Mouse (Mus musculus) hindbrain, embryonic 10.5 days (tissue): ENCODE data around the gene Slc8a3. TPM values are rescaled to one million over a fixed set of nuclear protein-coding genes. Genes with fewer than 3 reads are reported as not detected.

Experiments used
- DNase-seq: peaks from one replicate; pipeline ENCODE4 v3.0.0-alpha.2; 2017; ENCODE audit warnings: low spot score
- H3K27ac ChIP-seq: fragments of 300-500 bp; sonication (generic); 2 replicates; pipeline ENCODE4 v1.5.1; 2016; ENCODE audit warnings: mild to moderate bottlenecking, moderate library complexity
- H3K27me3 ChIP-seq: fragments of 300-500 bp; sonication (generic); 2 replicates; pipeline ENCODE4 v1.6.1; 2016; ENCODE audit warnings: mild to moderate bottlenecking; ENCODE audit not compliant: poor library complexity, insufficient read depth, severe bottlenecking
- H3K36me3 ChIP-seq: fragments of 300-500 bp; sonication (generic); 2 replicates; pipeline ENCODE4 v1.6.1; 2016; ENCODE audit warnings: mild to moderate bottlenecking, moderate library complexity
- H3K4me1 ChIP-seq: fragments of 300-500 bp; sonication (generic); replicated peaks from 2 replicates; pipeline ENCODE4 v1.6.1; 2016; ENCODE audit warnings: mild to moderate bottlenecking
- H3K4me3 ChIP-seq: fragments of 300-500 bp; sonication (generic); 2 replicates; pipeline ENCODE4 v1.5.1; 2016; ENCODE audit warnings: mild to moderate bottlenecking, moderate library complexity
- H3K9me3 ChIP-seq: fragments of 300-500 bp; sonication (generic); 2 replicates; pipeline ENCODE4 v1.6.1; 2016; ENCODE audit warnings: mild to moderate bottlenecking, moderate library complexity
- WGBS: fragments of 180-500 bp; shearing (Covaris S2); methylation state at CpG from one replicate; pipeline ENCODE4 v1.1.7; 2016; 5-methylcytosine and 5-hydroxymethylcytosine counted together
- polyA plus RNA-seq: library from polyadenylated mRNA; unstranded; fragments of >200 nt; fragmentation: Nextera tagmentation; extraction: Ambion mirVana; gene quantifications from 2 replicates; pipeline ENCODE4 v1.2.1, GENCODE M21; 2016

Slc8a3 gene
- polyA plus RNA-seq, 1 experiment from 2014 or later, result 2.3 TPM

- DNase-seq, result no peak
- 90% methylated on average over 1 of the region's 1 CpGs for WGBS
These were observed 99.1 kb downstream of the Slc8a3 start for GRCm38 (mm10) chr12:81233746-81234380.

DNA sequence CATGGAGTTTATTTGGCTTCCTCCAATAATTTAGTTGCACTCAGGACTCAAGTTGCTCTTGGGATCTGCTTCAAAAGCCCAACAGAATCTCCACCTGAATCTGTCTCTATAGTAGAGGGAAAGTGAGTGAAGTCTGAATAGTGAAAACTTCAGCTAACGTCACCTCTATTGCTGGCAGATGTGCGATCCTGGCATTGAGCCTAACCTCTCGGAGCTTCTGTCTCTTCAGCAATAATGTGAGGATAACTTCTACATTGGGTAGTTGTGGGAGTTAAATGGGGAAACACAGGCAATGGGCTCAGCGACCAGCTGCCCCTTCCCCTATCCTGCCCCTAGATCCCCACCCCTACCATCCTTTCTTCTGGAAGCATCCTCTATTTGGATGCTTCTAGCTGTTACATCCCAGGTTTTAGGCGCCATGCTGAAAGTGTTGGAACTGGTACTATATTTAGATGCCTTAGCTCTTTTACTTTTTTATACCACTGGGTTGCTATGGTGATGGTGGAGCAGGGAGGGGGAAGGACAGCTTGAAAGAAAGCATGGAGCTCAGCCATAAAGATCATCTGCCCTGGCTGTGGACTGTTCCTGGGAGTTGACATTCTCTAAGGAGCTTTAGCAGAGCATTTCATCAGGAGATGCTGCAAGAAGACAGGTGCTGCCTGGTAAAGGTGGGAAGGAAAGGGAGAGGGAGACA is 105.1 kb downstream of the Slc8a3 start:
- Histone ChIP-seq H3K4me3 (no peak overlapping the region), H3K27me3 (no peaks in the 10 kb centered on the region), H3K27ac (no peak overlapping the region), H3K9me3 (no peaks in the 10 kb centered on the region), H3K4me1 (peaks cover 9% of the 10 kb centered on the region), H3K36me3 (no peaks in the 10 kb centered on the region)
- no peak for DNase-seq
- 74% methylated on average over 5 of the region's 5 CpGs for WGBS

More at GRCm38 (mm10) chr12:81233746-81234380, 99.1 kb downstream of the Slc8a3 start:
- Histone ChIP-seq H3K4me3 (no peak overlapping the region), H3K27me3 (no peaks in the 10 kb centered on the region), H3K9me3 (no peaks in the 10 kb centered on the region), H3K27ac (no peak overlapping the region), H3K4me1 (no peaks in the 10 kb centered on the region), H3K36me3 (no peaks in the 10 kb centered on the region)

DNA sequence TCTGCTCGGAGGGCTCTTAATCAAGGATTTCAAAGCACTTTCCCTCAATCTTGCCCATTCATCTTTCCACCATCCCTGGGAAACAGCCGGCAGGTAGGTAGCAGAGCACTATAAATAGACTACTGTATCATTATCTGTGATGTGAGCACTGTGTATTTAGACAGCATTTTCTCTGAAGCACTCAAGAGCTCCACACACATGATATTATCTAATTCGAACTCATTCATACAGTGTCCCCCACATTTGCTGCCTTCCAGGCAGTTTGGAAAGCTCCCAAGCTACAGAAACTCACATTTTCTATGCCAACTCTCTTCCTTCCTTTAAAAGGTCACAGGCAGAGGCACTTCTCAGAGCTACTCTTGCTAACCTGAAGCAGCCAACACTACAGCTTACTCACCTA is 106.4 kb downstream of the Slc8a3 start:
- Histone ChIP-seq H3K4me1 (peaks cover 9% of the 10 kb centered on the region), H3K27ac (no peak overlapping the region), H3K36me3 (no peaks in the 10 kb centered on the region), H3K9me3 (no peaks in the 10 kb centered on the region), H3K27me3 (no peaks in the 10 kb centered on the region), H3K4me3 (no peak overlapping the region)
- 78% methylated on average over 3 of the region's 3 CpGs for WGBS
- no peak for DNase-seq

DNA sequence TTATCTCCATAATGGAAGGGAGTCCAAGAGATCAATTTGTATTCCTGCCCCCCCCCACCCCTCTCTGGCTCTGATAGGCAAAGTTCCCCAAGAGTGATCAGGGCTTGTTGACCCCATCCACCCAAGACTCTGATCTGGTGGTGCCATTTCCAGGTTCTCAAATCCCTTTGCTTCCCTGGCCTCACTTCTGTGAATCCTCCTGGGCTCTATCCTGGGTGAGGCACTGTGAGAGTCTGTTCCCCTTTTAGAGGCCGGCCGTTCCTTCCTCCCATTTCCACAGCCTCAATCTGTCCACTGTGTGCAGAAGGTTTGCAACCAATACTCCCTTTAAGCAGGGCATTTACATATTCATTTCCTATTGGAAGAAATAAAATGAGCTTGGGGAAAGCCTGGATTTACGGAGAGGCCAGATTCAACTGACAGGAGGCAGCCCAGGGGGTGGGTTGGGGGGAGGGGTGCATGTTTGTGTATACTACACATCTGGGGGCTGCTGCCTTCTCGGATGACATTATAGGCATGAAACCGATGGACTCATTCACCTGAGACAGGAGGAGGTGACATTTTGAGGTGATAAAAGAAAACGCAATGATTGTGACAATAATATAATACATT is 106.9 kb downstream of the Slc8a3 start:
- Histone ChIP-seq H3K36me3 (no peaks in the 10 kb centered on the region), H3K27ac (no peak overlapping the region), H3K4me3 (no peak overlapping the region), H3K27me3 (no peaks in the 10 kb centered on the region), H3K4me1 (peaks cover 9% of the 10 kb centered on the region), H3K9me3 (no peaks in the 10 kb centered on the region)
- WGBS, result 44% methylated on average over 6 of the region's 6 CpGs
- DNase-seq, result no peak

GRCm38 (mm10) chr12:81224843-81225242 is 108.1 kb downstream of the Slc8a3 start:
- Histone ChIP-seq H3K4me3 (no peak overlapping the region), H3K27me3 (no peaks in the 10 kb centered on the region), H3K27ac (no peak overlapping the region), H3K36me3 (no peaks in the 10 kb centered on the region), H3K9me3 (no peaks in the 10 kb centered on the region), H3K4me1 (peaks cover 9% of the 10 kb centered on the region)
- no peak for DNase-seq
- 80% methylated on average over 2 of the region's 2 CpGs for WGBS

GRCm38 (mm10) chr12:81223276-81223675 is 109.7 kb downstream of the Slc8a3 start:
- peaks cover 17% of the 10 kb centered on the region for H3K4me1 ChIP-seq
- H3K9me3 ChIP-seq, result no peaks in the 10 kb centered on the region
- no peaks in the 10 kb centered on the region for H3K27me3 ChIP-seq
- no peaks in the 10 kb centered on the region for H3K36me3 ChIP-seq
- WGBS, result 76% methylated on average over 2 of the region's 2 CpGs
- DNase-seq, result no peak
- H3K27ac ChIP-seq, result no peak overlapping the region
- no peak overlapping the region for H3K4me3 ChIP-seq

DNA sequence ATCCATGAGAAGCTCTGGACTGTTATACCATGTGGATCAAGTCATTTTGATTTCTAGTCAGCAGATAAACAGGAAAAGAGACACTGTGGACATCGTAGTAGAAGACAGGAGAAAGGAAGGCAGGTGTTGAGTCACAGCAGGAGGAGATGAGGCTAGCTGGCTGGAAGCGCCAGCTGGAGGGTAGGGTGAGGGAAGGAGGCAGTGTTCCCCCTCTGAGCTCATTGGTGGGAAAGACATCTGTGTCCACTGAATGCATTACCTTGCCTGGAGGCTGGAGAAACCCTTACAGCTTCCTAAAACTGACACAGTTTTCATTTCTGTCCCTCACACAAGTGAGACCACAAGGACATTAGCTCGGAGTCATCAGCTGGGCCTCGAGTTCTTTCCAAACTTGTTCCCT is 113.6 kb downstream of the Slc8a3 start:
- H3K9me3 ChIP-seq, result no peaks in the 10 kb centered on the region
- no peaks in the 10 kb centered on the region for H3K36me3 ChIP-seq
- 80% methylated on average over 4 of the region's 4 CpGs for WGBS

GRCm38 (mm10) chr12:81208559-81208958 is 124.4 kb downstream of the Slc8a3 start:
- WGBS, result 69% methylated on average over 2 of the region's 2 CpGs
- no peak for DNase-seq
- H3K27ac ChIP-seq, result no peak overlapping the region
- no peak overlapping the region for H3K4me3 ChIP-seq
- no peaks in the 10 kb centered on the region for H3K9me3 ChIP-seq
- H3K27me3 ChIP-seq, result no peaks in the 10 kb centered on the region
- H3K4me1 ChIP-seq, result peaks cover 4% of the 10 kb centered on the region
- no peaks in the 10 kb centered on the region for H3K36me3 ChIP-seq

More for the DNA sequence above, 113.6 kb downstream of the Slc8a3 start:
- Histone ChIP-seq H3K27ac (no peak overlapping the region), H3K27me3 (no peaks in the 10 kb centered on the region), H3K4me1 (peaks cover 12% of the 10 kb centered on the region), H3K4me3 (no peak overlapping the region)
- DNase-seq, result no peak

DNA sequence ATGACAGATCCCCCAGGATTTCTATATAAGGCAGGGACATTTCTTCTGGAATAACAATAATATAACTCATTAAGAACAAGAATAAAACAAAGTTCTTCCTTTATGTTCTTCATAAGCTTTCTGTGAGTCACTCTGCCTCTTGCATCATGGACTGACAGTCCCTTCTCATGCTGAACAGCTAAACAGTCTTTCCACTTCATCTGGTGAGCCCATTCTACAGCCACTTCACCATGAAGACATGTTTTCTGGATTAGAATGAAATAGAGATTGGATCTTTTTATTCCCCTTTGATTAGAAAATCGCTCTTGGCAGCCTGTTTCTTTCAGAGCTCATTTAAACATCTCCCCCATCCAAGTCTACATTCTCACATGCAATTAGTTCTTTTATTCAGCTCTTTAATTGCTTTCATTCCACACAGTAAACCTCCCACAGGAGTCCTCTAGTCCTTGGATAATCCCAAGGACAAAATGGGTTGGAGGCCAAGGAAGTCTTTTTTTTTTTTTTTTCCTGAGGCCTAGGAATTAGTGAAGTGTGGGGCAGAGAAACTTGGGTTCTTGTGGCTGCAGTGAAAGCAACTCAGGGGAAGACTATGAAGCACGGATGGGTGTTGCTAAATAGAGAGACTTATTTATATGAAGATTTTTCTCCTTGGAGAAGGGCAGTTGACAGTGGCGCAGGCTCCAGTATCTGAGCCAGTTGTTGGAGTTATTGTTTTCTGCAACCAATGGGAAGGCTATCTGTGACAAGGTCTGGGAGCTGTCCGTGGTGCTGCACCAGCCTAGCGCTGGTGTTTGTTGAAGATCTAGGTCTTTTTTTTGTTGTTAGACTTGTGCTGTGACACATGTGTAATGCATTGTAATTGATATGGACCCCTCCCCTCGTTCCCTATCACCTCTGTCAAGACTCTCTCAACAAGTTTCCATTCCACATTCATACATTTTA is 127.1 kb downstream of the Slc8a3 start:
- H3K36me3 ChIP-seq, result no peaks in the 10 kb centered on the region
- no peak overlapping the region for H3K27ac ChIP-seq
- DNase-seq, result peak; percentile 59
- WGBS, result 25% methylated on average over 6 of the region's 6 CpGs
- no peak overlapping the region for H3K4me3 ChIP-seq
- H3K9me3 ChIP-seq, result no peaks in the 10 kb centered on the region
- no peaks in the 10 kb centered on the region for H3K27me3 ChIP-seq
- H3K4me1 ChIP-seq, result peaks cover 19% of the 10 kb centered on the region

DNA sequence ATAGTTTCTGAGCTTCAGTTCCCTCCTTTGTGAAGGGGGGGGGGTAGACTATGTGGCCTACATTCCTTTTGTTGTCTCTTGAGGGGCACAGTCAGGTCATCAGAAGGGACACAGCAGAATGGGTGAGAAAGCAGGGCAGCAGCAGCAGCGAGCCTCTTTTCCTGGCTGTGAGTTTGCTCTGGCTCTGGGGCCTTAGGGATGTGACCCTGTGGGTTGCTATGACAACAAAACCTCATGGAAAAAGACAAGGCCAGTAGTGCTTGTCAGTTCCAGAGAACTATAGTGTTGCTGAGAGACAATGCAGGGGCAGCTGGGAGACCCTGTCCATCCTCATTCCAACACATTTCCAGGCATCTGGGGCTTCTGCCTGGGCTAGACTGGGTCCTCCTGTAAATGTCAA is 129.8 kb downstream of the Slc8a3 start:
- DNase-seq, result peak; percentile 38
- Histone ChIP-seq H3K4me3 (no peak overlapping the region), H3K4me1 (peaks cover 26% of the 10 kb centered on the region), H3K9me3 (no peaks in the 10 kb centered on the region), H3K27ac (peak overlapping the region; percentile 23), H3K36me3 (no peaks in the 10 kb centered on the region), H3K27me3 (peaks cover 8% of the 10 kb centered on the region)
- WGBS, result 15% methylated on average over 1 of the region's 1 CpGs

GRCm38 (mm10) chr12:81199280-81199955 is 133.6 kb downstream of the Slc8a3 start:
- H3K27me3 ChIP-seq, result peaks cover 8% of the 10 kb centered on the region
- peak overlapping the region; percentile 21; the same call in 1 of the 2 replicates for H3K4me3 ChIP-seq
- H3K36me3 ChIP-seq, result no peaks in the 10 kb centered on the region
- peaks cover 26% of the 10 kb centered on the region for H3K4me1 ChIP-seq
- H3K9me3 ChIP-seq, result no peaks in the 10 kb centered on the region
- no peak overlapping the region; the same call in 1 of the 2 replicates for H3K27ac ChIP-seq
- 36% methylated on average over 23 of the region's 23 CpGs for WGBS
- DNase-seq, result peak; percentile 83

DNA sequence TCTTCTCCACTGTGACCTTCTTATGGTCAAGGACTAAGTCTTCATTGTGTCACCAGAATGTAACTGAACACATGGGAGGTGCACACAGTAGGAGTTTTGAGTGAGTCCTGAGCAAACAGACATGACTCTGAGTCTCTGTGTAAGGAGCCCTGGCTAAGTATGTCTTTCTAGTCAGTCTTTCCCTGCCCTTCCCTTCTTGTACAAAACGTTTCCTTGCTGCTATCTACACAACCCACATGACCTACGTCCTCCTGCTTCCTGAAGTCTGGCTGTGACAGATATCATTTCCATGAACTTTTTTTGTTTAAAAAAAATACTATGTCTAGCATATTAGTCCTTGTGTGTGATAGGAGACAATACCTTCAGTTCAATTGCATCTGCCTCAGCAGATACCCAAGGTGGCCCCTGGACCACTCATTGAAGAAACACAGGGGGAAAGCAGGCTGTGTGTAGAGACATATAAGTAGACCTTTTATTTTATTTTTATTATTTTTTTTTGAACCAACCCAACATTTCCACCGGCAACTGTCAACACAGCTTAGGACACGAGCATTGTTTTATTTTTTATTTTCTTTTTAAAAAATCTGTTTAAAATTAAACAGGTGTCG is 135.4 kb downstream of the Slc8a3 start:
- H3K4me3 ChIP-seq, result no peak overlapping the region
- no peak for DNase-seq
- H3K27ac ChIP-seq, result no peak overlapping the region
- H3K27me3 ChIP-seq, result peaks cover 8% of the 10 kb centered on the region
- H3K9me3 ChIP-seq, result no peaks in the 10 kb centered on the region
- 81% methylated on average over 5 of the region's 5 CpGs for WGBS
- peaks cover 12% of the 10 kb centered on the region for H3K4me1 ChIP-seq
- H3K36me3 ChIP-seq, result no peaks in the 10 kb centered on the region
